Mouse (Mus musculus) 3134 (cell line): ENCODE results near the gene Btbd18.

Experiments used
- DNase-seq: peaks from one replicate; pipeline ENCODE4 v3.0.0-alpha.2; 2011; ENCODE audit warnings: low spot score; ENCODE audit not compliant: insufficient read length; ENCODE audit errors: extremely low read depth

Btbd18 gene

GRCm38 (mm10) chr2:84695007-84695695, 36.3 kb downstream of the Btbd18 start:
- DNase-seq = no peak

- DNase-seq = no peak
Measured at GRCm38 (mm10) chr2:84703497-84703896, 44.6 kb downstream of the Btbd18 start.

- DNase-seq = no peak
Measured at GRCm38 (mm10) chr2:84704329-84704728, 45.5 kb downstream of the Btbd18 start.

- no peak for DNase-seq
Measured at GRCm38 (mm10) chr2:84705295-84705694, 46.4 kb downstream of the Btbd18 start.

GRCm38 (mm10) chr2:84707523-84707922, 48.6 kb downstream of the Btbd18 start:
- DNase-seq = no peak

- DNase-seq = no peak
Measured at GRCm38 (mm10) chr2:84711898-84712297, 53.0 kb downstream of the Btbd18 start.

GRCm38 (mm10) chr2:84714422-84714810, 55.5 kb downstream of the Btbd18 start:
- no peak for DNase-seq

- peak; percentile 98 for DNase-seq
Measured at GRCm38 (mm10) chr2:84714811-84715561, 56.1 kb downstream of the Btbd18 start, which contains the start of gene Zdhhc5. Zdhhc5 (minus strand) TSS chr2:84715180.

- DNase-seq = no peak
Measured at GRCm38 (mm10) chr2:84715562-84716361, 56.9 kb downstream of the Btbd18 start.

- peak; percentile 41 for DNase-seq
Measured at GRCm38 (mm10) chr2:84716423-84717355, 57.8 kb downstream of the Btbd18 start.

- no peak for DNase-seq
Measured at GRCm38 (mm10) chr2:84717357-84717756, 58.5 kb downstream of the Btbd18 start.
